Mouse (Mus musculus) limb, embryonic 12.5 days (tissue): ENCODE results near the gene Tmem44. TPM values are rescaled to one million over a fixed set of nuclear protein-coding genes. Genes with fewer than 3 reads are reported as not detected.

Experiments
- ATAC-seq: fragments of 200-750 bp; cut with Nextera tagmentation; 2 replicates; pipeline ENCODE4 v1.8.0; 2017; ENCODE audit warnings: low read depth, moderate TSS enrichment; ENCODE audit not compliant: insufficient number of reproducible peaks, insufficient read depth, low FRiP score, low TSS enrichment
- H3K27ac ChIP-seq: fragments of 300-500 bp; sonication (generic); 2 replicates; pipeline ENCODE4 v1.5.1; 2016; ENCODE audit warnings: mild to moderate bottlenecking, moderate library complexity
- H3K27me3 ChIP-seq: fragments of 300-500 bp; sonication (generic); 2 replicates; pipeline ENCODE4 v1.6.1; 2016; ENCODE audit warnings: mild to moderate bottlenecking, moderate library complexity
- H3K36me3 ChIP-seq: fragments of 300-500 bp; sonication (generic); 2 replicates; pipeline ENCODE4 v1.6.1; 2016; ENCODE audit warnings: mild to moderate bottlenecking, moderate library complexity
- H3K4me1 ChIP-seq: fragments of 300-500 bp; sonication (generic); replicated peaks from 2 replicates; pipeline ENCODE4 v1.6.1; 2016
- H3K4me2 ChIP-seq: fragments of 300-500 bp; sonication (generic); 2 replicates; pipeline ENCODE4 v1.6.1; 2016; ENCODE audit warnings: mild to moderate bottlenecking, moderate library complexity
- H3K4me3 ChIP-seq: fragments of 300-500 bp; sonication (generic); replicated peaks from 2 replicates; pipeline ENCODE4 v1.5.1; 2016; ENCODE audit warnings: mild to moderate bottlenecking
- H3K9ac ChIP-seq: fragments of 300-500 bp; sonication (generic); replicated peaks from 2 replicates; pipeline ENCODE4 v1.6.1; 2016; ENCODE audit warnings: mild to moderate bottlenecking, moderate library complexity
- H3K9me3 ChIP-seq: fragments of 300-500 bp; sonication (generic); 2 replicates; pipeline ENCODE4 v1.6.1; 2016; ENCODE audit warnings: mild to moderate bottlenecking, moderate library complexity
- WGBS: fragments of 180-500 bp; shearing (Covaris S2); methylation state at CpG from one replicate; pipeline ENCODE4 v1.1.7; 2016; 5-methylcytosine and 5-hydroxymethylcytosine counted together
- polyA plus RNA-seq: library from polyadenylated mRNA; unstranded; fragments of >200 nt; fragmentation: Nextera tagmentation; extraction: Ambion mirVana; gene quantifications from 2 replicates; pipeline ENCODE4 v1.2.1, GENCODE M21; 2016

Tmem44 gene
- polyA plus RNA-seq, 1 experiment from 2014 or later: 27.5 TPM

- Histone ChIP-seq H3K27ac (no peak overlapping the region), H3K27me3 (no peaks in the 10 kb centered on the region), H3K4me1 (no peaks in the 10 kb centered on the region), H3K4me2 (no peak overlapping the region), H3K4me3 (no peak overlapping the region), H3K9ac (no peak overlapping the region), H3K9me3 (no peaks in the 10 kb centered on the region), H3K36me3 (no peaks in the 10 kb centered on the region)
- no peak for ATAC-seq
- WGBS: 63% methylated on average over 2 of the region's 2 CpGs
Observed at GRCm38 (mm10) chr16:30490791-30491190, 59.9 kb downstream of the Tmem44 start.

GRCm38 (mm10) chr16:30490316-30490715 lies 60.3 kb downstream of the Tmem44 start:
- no peak for ATAC-seq
- Histone ChIP-seq H3K4me1 (no peaks in the 10 kb centered on the region), H3K4me3 (no peak overlapping the region), H3K27me3 (no peaks in the 10 kb centered on the region), H3K4me2 (no peak overlapping the region), H3K9me3 (no peaks in the 10 kb centered on the region), H3K36me3 (no peaks in the 10 kb centered on the region), H3K9ac (no peak overlapping the region), H3K27ac (no peak overlapping the region)
- WGBS: 72% methylated on average over 4 of the region's 4 CpGs

GRCm38 (mm10) chr16:30489662-30490061 lies 61.0 kb downstream of the Tmem44 start:
- no peak overlapping the region for H3K4me2 ChIP-seq
- no peaks in the 10 kb centered on the region for H3K9me3 ChIP-seq
- no peak for ATAC-seq
- H3K27ac ChIP-seq: no peak overlapping the region
- no peaks in the 10 kb centered on the region for H3K36me3 ChIP-seq
- H3K9ac ChIP-seq: no peak overlapping the region
- 78% methylated on average over 4 of the region's 4 CpGs for WGBS
- H3K27me3 ChIP-seq: no peaks in the 10 kb centered on the region
- H3K4me3 ChIP-seq: no peak overlapping the region
- no peaks in the 10 kb centered on the region for H3K4me1 ChIP-seq

- no peaks in the 10 kb centered on the region for H3K4me1 ChIP-seq
- H3K36me3 ChIP-seq: no peaks in the 10 kb centered on the region
- WGBS: 68% methylated on average over 4 of the region's 4 CpGs
- H3K4me2 ChIP-seq: no peak overlapping the region
- no peaks in the 10 kb centered on the region for H3K27me3 ChIP-seq
- H3K27ac ChIP-seq: no peak overlapping the region
- no peaks in the 10 kb centered on the region for H3K9me3 ChIP-seq
- no peak overlapping the region for H3K9ac ChIP-seq
- ATAC-seq: no peak
- no peak overlapping the region for H3K4me3 ChIP-seq
Observed at GRCm38 (mm10) chr16:30486498-30486897, 64.1 kb downstream of the Tmem44 start.

- Histone ChIP-seq H3K27me3 (no peaks in the 10 kb centered on the region; the same call in 1 of the 2 replicates), H3K27ac (no peak overlapping the region), H3K4me3 (no peak overlapping the region), H3K36me3 (no peaks in the 10 kb centered on the region), H3K9me3 (no peaks in the 10 kb centered on the region), H3K9ac (no peak overlapping the region), H3K4me1 (no peaks in the 10 kb centered on the region), H3K4me2 (no peak overlapping the region)
- WGBS: 87% methylated on average over 5 of the region's 5 CpGs
- ATAC-seq: no peak
Observed at GRCm38 (mm10) chr16:30477791-30478190, 72.9 kb downstream of the Tmem44 start.

- Histone ChIP-seq H3K9me3 (no peaks in the 10 kb centered on the region), H3K9ac (no peak overlapping the region), H3K27me3 (no peaks in the 10 kb centered on the region; the same call in 1 of the 2 replicates), H3K4me2 (no peak overlapping the region), H3K27ac (no peak overlapping the region), H3K36me3 (no peaks in the 10 kb centered on the region), H3K4me1 (no peaks in the 10 kb centered on the region), H3K4me3 (no peak overlapping the region)
- WGBS: 88% methylated on average over 3 of the region's 3 CpGs
- no peak for ATAC-seq
Observed at GRCm38 (mm10) chr16:30477006-30477405, 73.6 kb downstream of the Tmem44 start.

GRCm38 (mm10) chr16:30475633-30476461 lies 74.8 kb downstream of the Tmem44 start:
- H3K9me3 ChIP-seq: peaks cover 6% of the 10 kb centered on the region; the same call in 1 of the 2 replicates
- H3K4me1 ChIP-seq: no peaks in the 10 kb centered on the region
- no peaks in the 10 kb centered on the region for H3K36me3 ChIP-seq
- no peak overlapping the region for H3K4me3 ChIP-seq
- H3K9ac ChIP-seq: no peak overlapping the region
- no peak overlapping the region for H3K27ac ChIP-seq
- no peaks in the 10 kb centered on the region; the same call in 1 of the 2 replicates for H3K27me3 ChIP-seq
- ATAC-seq: no peak
- no peak overlapping the region for H3K4me2 ChIP-seq
- WGBS: 72% methylated on average over 10 of the region's 10 CpGs

DNA sequence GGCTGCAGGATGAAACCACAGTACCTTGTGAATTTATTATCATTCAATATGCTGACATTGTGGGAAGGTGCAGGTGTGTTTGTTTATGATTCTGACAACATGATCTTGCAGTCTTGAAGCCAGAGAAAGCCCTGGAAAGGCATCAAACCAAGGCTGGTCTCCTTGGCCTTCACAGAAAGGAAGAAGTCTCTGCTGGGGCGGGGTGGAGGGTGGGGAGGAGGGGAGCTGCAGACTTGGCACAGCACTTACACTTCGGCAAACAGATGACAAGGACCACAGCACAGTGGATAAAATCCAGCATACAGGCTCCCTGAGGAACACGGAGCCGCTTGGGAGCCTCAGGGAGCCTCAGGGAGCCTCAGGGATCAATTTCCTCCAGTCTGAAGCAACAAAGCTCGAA lies 78.2 kb downstream of the Tmem44 start:
- Histone ChIP-seq H3K9me3 (peaks cover 14% of the 10 kb centered on the region), H3K4me2 (no peak overlapping the region), H3K27ac (no peak overlapping the region), H3K4me3 (no peak overlapping the region), H3K36me3 (no peaks in the 10 kb centered on the region), H3K9ac (no peak overlapping the region), H3K27me3 (no peaks in the 10 kb centered on the region; the same call in 1 of the 2 replicates), H3K4me1 (no peaks in the 10 kb centered on the region)
- WGBS: 74% methylated on average over 5 of the region's 5 CpGs
- no peak for ATAC-seq

GRCm38 (mm10) chr16:30471912-30472311 lies 78.7 kb downstream of the Tmem44 start:
- WGBS: 86% methylated on average over 2 of the region's 2 CpGs
- H3K9me3 ChIP-seq: peaks cover 14% of the 10 kb centered on the region
- no peak for ATAC-seq
- no peaks in the 10 kb centered on the region for H3K36me3 ChIP-seq
- no peak overlapping the region for H3K9ac ChIP-seq
- H3K4me3 ChIP-seq: no peak overlapping the region
- H3K4me1 ChIP-seq: no peaks in the 10 kb centered on the region
- H3K27ac ChIP-seq: no peak overlapping the region
- H3K27me3 ChIP-seq: no peaks in the 10 kb centered on the region; the same call in 1 of the 2 replicates
- H3K4me2 ChIP-seq: no peak overlapping the region

GRCm38 (mm10) chr16:30468944-30469343 lies 81.7 kb downstream of the Tmem44 start:
- no peak for ATAC-seq
- Histone ChIP-seq H3K9ac (no peak overlapping the region), H3K27me3 (no peaks in the 10 kb centered on the region), H3K4me3 (no peak overlapping the region), H3K36me3 (no peaks in the 10 kb centered on the region), H3K4me1 (no peaks in the 10 kb centered on the region), H3K27ac (no peak overlapping the region), H3K4me2 (no peak overlapping the region), H3K9me3 (peaks cover 14% of the 10 kb centered on the region)
- WGBS: 94% methylated on average over 6 of the region's 6 CpGs

DNA sequence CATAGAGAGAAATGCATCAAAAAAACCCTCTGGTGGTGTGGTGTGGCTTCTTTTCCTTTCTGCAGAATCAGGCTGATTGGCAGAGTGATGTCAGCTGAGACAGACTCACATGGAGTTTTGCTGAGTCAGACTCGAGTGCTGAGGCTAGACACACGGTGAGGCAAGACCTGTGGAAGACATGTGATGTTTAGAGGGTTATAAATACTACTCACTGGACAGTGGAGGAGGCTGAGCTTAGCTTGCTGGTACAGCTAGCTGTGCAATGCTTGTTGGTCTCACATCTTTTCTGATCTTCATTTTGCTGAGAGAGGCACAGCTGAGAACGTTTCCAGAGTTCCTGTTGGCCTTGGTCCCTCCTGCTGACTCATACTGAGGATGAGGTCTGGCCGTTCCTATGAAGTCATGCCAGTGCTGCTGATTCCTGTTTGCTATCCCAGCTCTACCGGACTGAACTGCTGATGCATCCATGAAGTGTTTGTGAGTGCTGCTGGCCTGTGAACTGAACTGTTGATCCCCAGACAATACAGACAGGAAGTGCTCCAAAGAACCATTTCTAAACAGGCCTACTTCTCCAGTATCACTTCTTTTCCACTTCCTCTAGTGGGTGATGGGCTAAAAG lies 84.9 kb downstream of the Tmem44 start:
- Histone ChIP-seq H3K4me2 (no peak overlapping the region), H3K27ac (no peak overlapping the region), H3K4me1 (no peaks in the 10 kb centered on the region), H3K27me3 (no peaks in the 10 kb centered on the region), H3K36me3 (no peaks in the 10 kb centered on the region), H3K9ac (no peak overlapping the region), H3K4me3 (no peak overlapping the region), H3K9me3 (peaks cover 18% of the 10 kb centered on the region)
- ATAC-seq: no peak
- 71% methylated on average over 5 of the region's 5 CpGs for WGBS
